Mouse (Mus musculus): Measurements from ENCODE around the gene Nup214.
A peak's percentile ranks its signal among the peaks of the same experiment; 100 is the strongest.
"Not testable (repeated sequence)": the region's sequence is repeated elsewhere in the genome, so short reads cannot be mapped to it uniquely, and the experiment has no call there.

Nup214 gene

DNA sequence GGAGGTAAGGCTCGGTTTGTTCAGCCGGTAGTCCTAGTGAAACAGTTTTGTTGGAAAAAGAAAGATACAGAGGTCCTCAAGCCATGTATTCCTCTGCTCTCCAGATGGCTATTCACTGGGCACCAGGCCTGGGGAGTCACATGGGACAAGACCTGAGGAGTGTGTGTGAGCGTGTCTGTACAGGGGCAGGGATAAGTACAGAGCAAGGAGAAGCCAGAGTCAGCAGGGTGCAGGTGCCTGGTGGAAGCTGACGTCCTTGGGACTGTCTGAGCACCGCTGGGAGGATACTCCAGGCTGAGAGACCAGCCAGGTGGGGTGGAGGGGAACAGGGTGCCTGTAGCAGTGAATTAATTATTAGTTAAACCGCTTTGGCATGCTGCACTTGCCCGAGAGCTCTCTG is 10.7 kb upstream of the Nup214 start:
- no peak for DNase-seq (ENCODE audit: low read depth, low spot score)

DNA sequence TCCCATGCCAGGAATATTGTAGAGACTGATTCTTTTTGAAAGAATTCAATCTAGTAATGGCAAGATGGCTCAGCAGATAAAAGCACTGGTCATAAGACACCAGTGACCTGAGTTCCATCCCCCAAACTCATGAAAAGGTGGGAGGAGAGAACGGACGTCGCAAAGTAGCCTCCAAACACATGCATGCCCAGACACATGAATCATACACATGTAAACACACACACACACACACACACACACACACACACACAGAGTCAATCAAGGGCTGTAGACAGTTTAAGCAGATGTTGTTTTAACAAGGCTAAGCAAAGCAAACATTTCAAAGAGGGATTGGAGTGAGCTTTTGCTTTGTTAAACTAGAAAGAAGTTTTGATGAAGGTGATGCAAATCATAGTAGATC is 10.0 kb upstream of the Nup214 start:
- DNase-seq (ENCODE audit: low read depth, low spot score): no peak

GRCm38 (mm10) chr2:31965110-31965509 is 9.1 kb upstream of the Nup214 start:
- no peak for DNase-seq (ENCODE audit: low read depth, low spot score)

DNA sequence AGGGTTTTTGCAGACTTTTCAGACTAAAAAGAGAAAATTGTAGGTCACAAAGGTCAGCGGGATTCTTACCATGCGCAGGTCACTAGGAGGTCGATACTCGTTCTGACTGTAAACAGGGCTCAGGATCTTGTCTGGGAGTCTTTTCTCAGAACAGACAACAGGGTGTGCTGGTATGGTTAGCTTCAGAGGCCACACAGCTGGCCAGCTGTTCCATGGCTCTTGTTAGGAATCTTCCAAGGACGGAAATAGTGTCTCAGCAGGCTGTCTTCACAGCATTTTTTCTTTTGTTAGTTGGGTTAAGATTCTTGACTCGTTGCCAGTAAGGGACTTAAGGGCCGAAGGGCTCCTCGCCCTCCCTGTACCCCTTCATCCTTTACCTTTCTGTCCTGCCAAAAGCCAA is 7.4 kb upstream of the Nup214 start:
- no peak for DNase-seq (ENCODE audit: low read depth, low spot score)

GRCm38 (mm10) chr2:31972589-31972988 is 1.6 kb upstream of the Nup214 start:
- DNase-seq (ENCODE audit: low read depth, low spot score): no peak

DNA sequence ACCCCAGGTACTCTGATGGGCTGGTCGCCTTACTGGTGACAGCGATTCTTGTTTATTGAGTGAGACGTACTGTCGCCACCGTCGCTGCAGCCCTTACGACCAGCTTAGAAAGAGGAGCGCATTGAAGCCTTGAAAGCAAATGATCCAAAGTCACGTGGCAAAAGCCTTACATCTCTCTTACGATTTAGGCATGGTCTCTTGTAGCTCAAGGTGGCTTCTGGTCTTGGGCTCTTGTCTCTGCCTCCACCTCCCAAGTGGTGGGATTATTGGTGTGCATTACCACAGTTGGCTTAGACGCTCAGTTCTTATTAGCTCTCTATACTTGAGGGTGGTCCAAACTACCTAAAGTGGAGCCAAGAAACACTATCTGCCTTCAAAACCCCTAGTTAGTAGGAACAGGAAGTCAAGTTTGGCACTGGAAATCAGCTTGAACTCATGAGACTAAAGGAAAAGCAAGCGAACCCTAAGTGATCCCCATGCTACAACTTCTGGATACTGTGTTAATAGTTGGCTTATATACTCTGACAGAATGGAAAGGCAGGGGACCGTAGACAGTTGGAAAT is 654 bp downstream of the Nup214 start:
- DNase-seq (ENCODE audit: low read depth, low spot score): no peak

DNA sequence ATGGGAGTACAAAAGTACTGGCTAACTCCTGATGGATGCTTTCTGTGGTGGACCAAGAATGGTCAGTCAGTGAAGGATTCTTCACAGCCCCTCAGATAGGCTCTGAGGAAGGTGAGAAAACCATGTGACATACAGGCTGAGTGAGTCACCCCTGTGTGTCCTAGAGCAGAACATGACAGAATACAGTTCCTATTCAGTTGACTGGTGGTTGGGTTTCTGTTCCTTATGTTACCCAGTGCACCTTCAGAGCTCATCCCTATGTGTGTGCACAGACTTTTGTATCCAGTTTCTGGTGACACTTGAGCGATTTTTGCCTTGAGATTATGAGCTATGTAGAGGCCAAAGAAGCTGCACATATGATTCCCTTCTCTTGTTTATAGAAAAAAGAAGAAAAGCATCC is 13.5 kb downstream of the Nup214 start:
- no peak for DNase-seq (ENCODE audit: low read depth, low spot score)

GRCm38 (mm10) chr2:31990961-31991360 is 16.7 kb downstream of the Nup214 start:
- no peak for DNase-seq (ENCODE audit: low read depth, low spot score)

DNA sequence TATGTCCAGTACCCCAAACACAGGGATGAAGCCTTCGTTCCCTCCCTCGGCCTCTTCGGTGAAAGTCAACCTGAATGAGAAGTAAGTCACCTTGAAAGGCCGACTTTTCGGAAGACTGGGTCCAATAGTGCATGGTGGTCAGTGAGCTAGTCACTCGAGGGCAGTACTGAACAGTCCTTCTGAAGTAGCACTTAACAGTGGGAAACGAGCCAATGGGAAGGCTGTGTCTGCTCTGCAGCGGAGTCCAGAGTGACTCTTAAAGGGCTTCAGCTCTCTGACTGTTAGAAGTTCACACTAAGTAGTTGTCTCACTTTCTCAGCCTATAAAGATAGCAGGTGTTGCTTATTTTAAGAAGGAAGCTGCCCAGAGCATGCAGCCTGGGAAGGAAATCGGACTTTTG is 20.7 kb downstream of the Nup214 start:
- no peak for DNase-seq (ENCODE audit: low read depth, low spot score)

DNA sequence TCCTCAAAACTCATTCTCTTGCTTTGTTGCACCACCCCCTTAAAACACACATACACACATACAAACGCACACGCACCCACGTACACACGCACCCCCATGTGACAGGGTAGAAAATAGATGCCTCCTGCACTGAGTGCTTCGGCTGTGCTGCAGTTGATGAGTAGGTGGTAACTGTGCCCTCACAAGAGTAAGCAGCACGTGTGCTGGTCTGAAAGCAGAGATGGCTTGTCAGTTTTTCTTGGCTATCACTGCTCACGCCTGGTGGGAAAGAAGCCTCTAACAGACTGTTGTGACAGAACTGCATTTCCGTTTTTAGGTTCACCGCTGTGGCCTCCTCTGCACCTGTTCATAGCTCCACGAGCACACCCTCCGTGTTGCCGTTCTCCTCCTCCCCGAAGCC is 21.8 kb downstream of the Nup214 start:
- DNase-seq (ENCODE audit: low read depth, low spot score): no peak

DNA sequence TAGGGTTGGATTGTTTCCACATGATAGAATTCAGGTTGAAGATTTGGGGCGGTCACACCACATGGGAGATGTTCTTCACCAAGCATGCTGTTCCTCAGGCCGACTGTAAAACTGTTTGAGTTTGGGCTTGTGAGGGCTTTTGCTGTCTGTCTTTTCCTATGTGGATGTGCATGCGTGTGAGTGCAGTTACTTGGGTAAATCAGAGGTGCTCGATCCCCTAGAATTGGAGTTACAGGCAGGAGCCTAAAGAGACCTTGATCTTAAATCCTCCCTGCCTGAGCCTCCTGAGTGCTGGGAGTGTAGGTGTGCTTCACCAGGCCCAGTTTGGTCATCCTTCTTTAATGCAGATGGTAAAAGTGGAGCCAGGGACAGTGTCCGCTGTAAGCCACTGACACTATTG is 23.3 kb downstream of the Nup214 start:
- DNase-seq (ENCODE audit: low read depth, low spot score): no peak

- no peak for DNase-seq (ENCODE audit: low read depth, low spot score)
Measured at GRCm38 (mm10) chr2:31998443-31998842, 24.2 kb downstream of the Nup214 start.

GRCm38 (mm10) chr2:32008311-32008710 is 34.1 kb downstream of the Nup214 start:
- DNase-seq (ENCODE audit: low read depth, low spot score): no peak

DNA sequence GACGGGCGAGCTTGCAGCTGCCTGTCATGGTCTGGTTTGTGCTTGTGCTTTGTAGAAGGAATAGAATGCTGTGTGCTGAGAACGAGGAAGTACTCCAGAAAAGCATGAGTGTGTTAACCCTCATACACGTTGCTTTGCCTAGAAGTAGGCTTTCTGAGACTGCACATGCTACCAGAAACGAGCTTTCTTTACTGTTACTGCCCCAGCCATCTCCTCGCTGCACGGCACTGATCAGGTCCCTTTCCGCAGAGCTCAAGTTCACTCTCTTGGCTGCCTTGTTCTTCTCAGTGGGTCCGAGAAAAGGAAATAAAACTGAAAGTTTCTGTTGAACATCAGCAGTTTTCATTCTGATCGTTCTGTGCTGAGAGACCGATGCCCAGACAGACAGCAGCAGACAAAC is 34.5 kb downstream of the Nup214 start:
- DNase-seq (ENCODE audit: low read depth, low spot score): no peak

- DNase-seq (ENCODE audit: low read depth, low spot score): peak; percentile 7
Measured at GRCm38 (mm10) chr2:32019704-32020103, 45.5 kb downstream of the Nup214 start.

DNA sequence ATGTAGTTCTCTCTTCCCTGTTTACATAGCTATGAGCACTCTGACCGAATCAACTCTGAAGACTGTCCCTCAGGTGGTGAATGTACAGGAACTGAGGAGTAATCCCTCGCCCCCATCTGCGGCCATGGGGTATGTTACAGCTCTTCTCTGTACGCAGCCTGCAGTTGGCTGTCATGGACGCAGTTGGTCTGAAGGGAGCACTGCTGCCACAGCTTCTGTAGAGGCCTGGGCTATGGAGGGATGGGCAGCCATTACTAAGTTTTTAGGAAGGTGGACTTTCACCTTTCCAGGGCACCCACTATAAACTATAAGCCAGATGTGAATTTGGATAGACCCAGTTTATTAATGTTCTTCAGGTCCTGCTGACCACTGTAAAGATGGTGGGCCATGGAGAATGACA is 46.0 kb downstream of the Nup214 start:
- DNase-seq (ENCODE audit: low read depth, low spot score): no peak

- DNase-seq (ENCODE audit: low read depth, low spot score): no peak
Measured at GRCm38 (mm10) chr2:32024372-32024771, 50.1 kb downstream of the Nup214 start.

GRCm38 (mm10) chr2:32029636-32030035 is 55.4 kb downstream of the Nup214 start:
- DNase-seq (ENCODE audit: low read depth, low spot score): no peak

GRCm38 (mm10) chr2:32033436-32033835 is 59.2 kb downstream of the Nup214 start:
- peak; percentile 86 for DNase-seq (ENCODE audit: low read depth, low spot score)

GRCm38 (mm10) chr2:32034206-32034605 is 60.0 kb downstream of the Nup214 start:
- DNase-seq (ENCODE audit: low read depth, low spot score): no peak

DNA sequence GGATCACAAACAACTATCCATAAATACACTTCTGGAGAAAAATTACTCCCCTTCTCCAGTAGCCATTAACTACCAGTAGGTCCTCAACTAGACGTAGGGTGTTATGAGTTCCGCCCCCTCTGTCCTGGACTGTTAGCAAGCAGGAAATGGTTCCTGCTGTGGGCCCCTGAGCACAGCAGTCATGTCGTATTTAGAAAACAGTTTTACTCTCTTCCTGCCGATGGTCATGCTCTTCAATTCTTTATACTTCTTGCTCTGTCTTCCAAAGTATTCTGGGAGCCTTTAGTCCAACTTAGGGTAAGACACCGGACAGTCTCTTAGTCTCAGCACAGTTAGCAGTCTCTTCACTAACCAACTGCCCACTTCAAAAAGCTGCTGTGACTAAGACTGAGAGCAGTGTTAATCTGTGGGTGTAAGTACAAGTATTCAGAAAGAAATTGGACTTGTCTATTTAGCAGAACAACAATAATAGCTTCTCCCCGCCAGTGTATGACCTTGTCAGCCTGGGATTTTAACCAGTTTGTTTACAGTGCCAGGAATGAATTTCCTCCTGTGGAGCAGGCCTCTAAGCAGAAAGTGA is 63.1 kb downstream of the Nup214 start:
- DNase-seq (ENCODE audit: low read depth, low spot score): no peak

GRCm38 (mm10) chr2:32038661-32039081 is 64.4 kb downstream of the Nup214 start:
- DNase-seq (ENCODE audit: low read depth, low spot score): peak; percentile 77

- not testable (repeated sequence) for DNase-seq (ENCODE audit: low read depth, low spot score)
Measured at GRCm38 (mm10) chr2:32040646-32041045, 66.4 kb downstream of the Nup214 start.

DNA sequence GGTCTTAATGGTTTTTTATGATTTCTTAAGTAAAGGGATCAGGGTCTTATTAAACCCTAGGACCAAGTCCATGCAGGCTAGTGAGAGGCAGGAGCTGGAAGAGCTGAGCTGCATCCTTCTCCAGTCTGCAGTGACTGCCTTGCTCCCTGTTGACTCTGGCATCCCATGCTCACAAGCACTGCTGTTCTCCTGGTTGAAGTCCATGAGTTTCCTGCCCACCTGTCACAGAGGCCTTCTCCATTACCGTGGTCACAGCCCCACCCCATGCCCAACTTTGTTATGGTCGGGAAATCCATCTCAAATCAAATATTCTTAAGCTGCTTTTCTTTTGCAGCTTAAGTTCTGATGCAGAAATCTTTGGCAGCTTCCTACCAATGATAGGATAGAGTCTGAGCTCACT is 66.9 kb downstream of the Nup214 start:
- no peak for DNase-seq (ENCODE audit: low read depth, low spot score)
